Mouse (Mus musculus): Measurements from ENCODE around the gene Tmem86a.

Gene Tmem86a

DNA sequence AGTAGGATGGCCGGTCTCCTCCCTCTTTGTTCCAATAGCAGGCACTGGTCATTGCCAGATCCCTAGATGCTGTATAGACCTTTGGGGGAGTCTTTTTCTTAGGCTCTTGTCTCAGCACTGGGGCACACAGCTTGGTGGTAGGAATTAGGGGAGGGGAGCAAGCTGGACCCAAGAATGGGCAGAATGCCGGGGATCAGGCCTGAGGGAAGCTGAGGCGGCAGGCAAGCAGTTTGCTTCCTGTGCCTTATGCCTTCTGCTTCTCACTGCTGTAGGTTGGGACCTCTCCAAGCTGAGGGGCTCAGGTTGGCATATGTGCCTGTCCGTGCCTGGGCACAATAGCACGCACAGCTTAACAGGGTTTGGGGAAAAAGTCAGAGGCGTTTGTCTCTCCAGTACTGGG lies 25.8 kb downstream of the Tmem86a start:
- no peak for DNase-seq (ENCODE audit: low spot score)

- DNase-seq (ENCODE audit: low spot score): no peak
Observed at GRCm38 (mm10) chr7:47076729-47077128, 26.3 kb downstream of the Tmem86a start.

GRCm38 (mm10) chr7:47077451-47077850 lies 27.1 kb downstream of the Tmem86a start:
- no peak for DNase-seq (ENCODE audit: low spot score)

GRCm38 (mm10) chr7:47080868-47081267 lies 30.5 kb downstream of the Tmem86a start:
- no peak for DNase-seq (ENCODE audit: low spot score)

DNA sequence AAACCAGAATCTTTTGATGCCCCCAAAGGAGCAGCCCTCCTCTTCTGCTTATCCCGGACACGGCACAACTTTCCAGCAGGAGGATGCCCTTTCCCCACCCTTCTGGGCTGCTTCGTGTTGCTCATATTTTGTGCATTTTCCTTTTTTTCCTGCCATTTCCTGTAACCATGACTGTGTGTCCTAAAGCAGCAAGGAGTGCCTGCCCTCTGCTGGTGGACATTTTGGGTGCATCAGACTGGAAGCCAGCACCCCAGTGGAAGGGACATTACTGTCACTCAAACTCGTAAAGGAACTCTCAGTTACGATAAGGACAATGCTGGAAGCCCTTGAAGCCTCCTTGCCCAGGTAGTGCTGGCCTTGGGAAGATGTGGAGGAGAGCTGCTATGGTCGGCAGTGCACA lies 30.9 kb downstream of the Tmem86a start:
- peak; percentile 55 for DNase-seq (ENCODE audit: low spot score)

- no peak for DNase-seq (ENCODE audit: low spot score)
Observed at GRCm38 (mm10) chr7:47085075-47085474, 34.7 kb downstream of the Tmem86a start.

GRCm38 (mm10) chr7:47093935-47094334 lies 43.5 kb downstream of the Tmem86a start:
- no peak for DNase-seq (ENCODE audit: low spot score)

DNA sequence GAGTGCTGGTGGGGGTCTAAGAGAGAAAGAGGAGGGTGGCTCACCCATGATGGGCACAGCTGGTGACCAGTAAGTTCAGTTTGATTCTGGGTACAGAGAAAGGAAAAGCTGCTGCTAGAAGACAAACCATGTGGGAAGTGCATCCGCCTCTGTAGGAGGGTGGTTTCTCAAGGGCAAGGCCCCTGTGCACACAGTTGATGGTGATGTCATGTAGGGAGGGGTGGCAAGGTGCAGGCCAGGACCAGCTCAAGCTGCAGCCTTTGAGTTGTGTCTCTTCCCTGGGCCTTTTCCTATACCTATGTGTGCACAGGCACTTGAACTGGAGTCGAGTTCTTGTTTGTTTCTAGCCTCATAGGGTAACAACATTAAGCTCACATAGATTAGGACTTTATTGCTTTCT lies 44.6 kb downstream of the Tmem86a start:
- DNase-seq (ENCODE audit: low spot score): no peak

- DNase-seq (ENCODE audit: low spot score): no peak
Observed at GRCm38 (mm10) chr7:47098044-47098443, 47.6 kb downstream of the Tmem86a start.

GRCm38 (mm10) chr7:47099306-47099705 lies 48.9 kb downstream of the Tmem86a start:
- no peak for DNase-seq (ENCODE audit: low spot score)

- no peak for DNase-seq (ENCODE audit: low spot score)
Observed at GRCm38 (mm10) chr7:47100615-47101014, 50.2 kb downstream of the Tmem86a start.

DNA sequence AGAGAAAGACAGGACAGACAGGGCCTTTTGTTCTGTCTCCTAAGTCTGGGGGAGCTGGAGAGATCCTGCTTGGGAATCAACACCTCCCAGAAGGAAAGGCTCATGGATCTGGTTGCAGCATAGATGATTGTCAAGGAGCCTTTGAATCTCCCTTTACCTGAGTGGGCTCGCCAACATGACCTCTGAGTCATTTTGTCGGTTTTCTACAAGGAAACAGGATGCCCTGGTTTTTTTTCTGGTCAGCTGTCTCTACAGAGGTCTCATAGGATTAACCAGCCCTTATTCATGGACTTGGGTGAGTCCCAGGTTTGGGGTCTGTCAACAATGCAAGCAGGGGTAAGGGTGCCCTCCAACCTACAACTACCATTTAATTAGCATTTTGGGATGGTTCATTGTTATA lies 52.6 kb downstream of the Tmem86a start:
- DNase-seq (ENCODE audit: low spot score): no peak

- no peak for DNase-seq (ENCODE audit: low spot score)
Observed at GRCm38 (mm10) chr7:47103671-47104414, 53.4 kb downstream of the Tmem86a start.
